In the genomic region with DNA sequence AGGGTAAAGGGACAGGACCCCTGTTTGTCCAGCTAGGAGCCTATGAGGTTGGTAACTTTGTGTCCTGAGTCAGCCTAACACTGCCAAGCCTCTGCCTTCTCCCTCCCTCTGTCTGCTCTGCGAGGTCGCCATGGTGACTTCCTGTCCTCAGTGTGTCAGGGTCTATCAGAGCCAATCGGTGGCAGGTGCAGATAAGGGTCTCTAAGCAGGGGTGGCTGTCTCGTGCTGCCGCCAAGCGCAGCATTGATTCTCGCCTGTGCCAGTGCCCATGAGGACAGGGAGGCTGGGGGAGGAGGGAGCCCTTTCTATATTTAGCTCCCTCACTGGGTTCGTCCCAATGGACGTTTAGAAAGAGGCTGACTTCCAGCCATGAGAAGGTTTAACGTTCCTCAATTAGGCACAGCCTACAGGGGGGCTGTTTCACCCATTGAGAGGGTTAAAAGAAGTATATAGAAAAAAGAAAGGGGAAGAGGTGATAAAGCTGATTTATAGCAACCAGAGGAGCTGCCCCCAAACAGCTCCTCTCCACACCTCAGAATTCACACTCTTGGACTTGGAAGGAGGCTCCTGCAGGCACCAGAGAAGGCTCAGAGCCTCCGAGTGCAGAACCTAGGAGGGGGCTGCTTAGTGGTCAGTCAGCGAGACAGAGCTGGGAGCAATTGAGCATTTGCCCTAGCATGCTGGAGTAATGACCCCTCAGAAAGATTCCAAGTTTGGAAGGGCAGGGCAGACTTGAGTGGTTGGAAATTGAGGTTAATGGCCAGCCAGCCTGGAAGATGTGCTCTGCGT, we compare ENCODE assay signal across 9 mouse cellular contexts.
DNase-seq lines count a peak whose midpoint lies in the region; ATAC-seq and TF ChIP-seq lines count a peak whose summit lies in the region.
"Had no signal": no experiment of that assay in that cellular context is flagged by ENCODE, and none has a peak within 500 bp of the region (broad histone marks: within the 10 kb centered on the region; RNA-seq: fewer than 3 reads in every experiment).

No protein-coding gene starts in this region.

- no peak overlapping the region for H3K4me3 ChIP-seq in intestine, embryonic 15.5 days (replicated peaks)
- no peak overlapping the region for H3K4me3 ChIP-seq in intestine, postnatal 0 days (ENCODE audit: low read depth, low read length)
- H3K4me3 ChIP-seq in heart, embryonic 10.5 days: peak overlapping the region; percentile 22
- no peak overlapping the region for H3K4me3 ChIP-seq in midbrain, embryonic 11.5 days (ENCODE audit: low read depth, low read length)
- H3K4me3 ChIP-seq: megakaryocyte, embryonic 14.5 days had no signal

- ATAC-seq in intestine, embryonic 15.5 days: 0 out of 2 replicates have a peak, but pooled peaks have one; percentile 55
- no peak for ATAC-seq in intestine, postnatal 0 days
- peak; percentile 83 for ATAC-seq in midbrain, embryonic 11.5 days (ENCODE audit: low FRiP score)

- H3K27ac ChIP-seq in intestine, embryonic 15.5 days: no peak overlapping the region
- no peak overlapping the region for H3K27ac ChIP-seq in intestine, postnatal 0 days (ENCODE audit: low read depth, low read length)
- H3K27ac ChIP-seq in heart, embryonic 10.5 days: peak overlapping the region; percentile 66
- H3K27ac ChIP-seq in midbrain, embryonic 11.5 days (ENCODE audit: low read depth, low read length): no peak overlapping the region; the same call in 1 of the 2 replicates

- no peak overlapping the region; the same call in 1 of the 2 replicates for H3K9ac ChIP-seq in intestine, embryonic 15.5 days
- no peak overlapping the region for H3K9ac ChIP-seq in intestine, postnatal 0 days (ENCODE audit: low read depth, low read length)
- H3K9ac ChIP-seq in midbrain, embryonic 11.5 days (ENCODE audit: low read length): no peak overlapping the region

- 15% methylated on average over 13 of the region's 13 CpGs for WGBS in intestine, embryonic 15.5 days
- WGBS in intestine, postnatal 0 days: 17% methylated on average over 13 of the region's 13 CpGs
- WGBS in heart, embryonic 10.5 days: 9% methylated on average over 13 of the region's 13 CpGs
- WGBS in midbrain, embryonic 11.5 days: 22% methylated on average over 13 of the region's 13 CpGs

- 0 out of 2 replicates have a peak overlapping the region, but pooled peaks have one; percentile 9 for H3K4me2 ChIP-seq in intestine, embryonic 15.5 days (replicated peaks)
- H3K4me2 ChIP-seq in intestine, postnatal 0 days (replicated peaks; ENCODE audit: low read depth): no peak overlapping the region
- H3K4me2 ChIP-seq in midbrain, embryonic 11.5 days: no peak overlapping the region

- peaks cover 13% of the 10 kb centered on the region; the same call in 1 of the 2 replicates for H3K4me1 ChIP-seq in intestine, embryonic 15.5 days (replicated peaks)
- no peaks in the 10 kb centered on the region for H3K4me1 ChIP-seq in intestine, postnatal 0 days (replicated peaks; ENCODE audit: control insufficient read depth, insufficient read depth, low read length)
- H3K4me1 ChIP-seq in heart, embryonic 10.5 days: peaks cover 45% of the 10 kb centered on the region
- peaks cover 6% of the 10 kb centered on the region for H3K4me1 ChIP-seq in midbrain, embryonic 11.5 days (ENCODE audit: control insufficient read depth, insufficient read depth, low read length)

- DNase-seq in embryo, embryonic 11 days: peak; percentile 46
- peak; percentile 82 for DNase-seq in heart, embryonic 10.5 days (ENCODE audit: low spot score)
- peak; percentile 83 for DNase-seq in midbrain, embryonic 11.5 days (ENCODE audit: low spot score, missing footprints)
- DNase-seq in adipocyte (ENCODE audit: low spot score): no peak
- no peak for DNase-seq in urinary bladder, adult 2 months (ENCODE audit: low spot score)
- no peak for DNase-seq in gastrocnemius, postnatal 25 days

- no peaks in the 10 kb centered on the region for H3K36me3 ChIP-seq in intestine, embryonic 15.5 days
- H3K36me3 ChIP-seq in intestine, postnatal 0 days (ENCODE audit: control insufficient read depth, insufficient read depth): no peaks in the 10 kb centered on the region
- H3K36me3 ChIP-seq in heart, embryonic 10.5 days: no peaks in the 10 kb centered on the region
- no peaks in the 10 kb centered on the region for H3K36me3 ChIP-seq in midbrain, embryonic 11.5 days (ENCODE audit: control insufficient read depth, insufficient read depth, low read length)

- no peak for TF ChIP-seq CTCF in intestine, postnatal 0 days (IDR thresholded peaks at IDR 0.05; ENCODE audit: low read depth)

- no peaks in the 10 kb centered on the region for H3K27me3 ChIP-seq in intestine, embryonic 15.5 days (replicated peaks)
- no peaks in the 10 kb centered on the region for H3K27me3 ChIP-seq in intestine, postnatal 0 days (replicated peaks; ENCODE audit: control insufficient read depth, insufficient read depth, low read length)
- peaks cover 5% of the 10 kb centered on the region; the same call in 1 of the 2 replicates for H3K27me3 ChIP-seq in heart, embryonic 10.5 days (ENCODE audit: insufficient read depth, poor library complexity, severe bottlenecking)
- H3K27me3 ChIP-seq in midbrain, embryonic 11.5 days (ENCODE audit: control insufficient read depth, insufficient read depth, low read length): no peaks in the 10 kb centered on the region

- H3K9me3 ChIP-seq in intestine, embryonic 15.5 days: no peaks in the 10 kb centered on the region
- no peaks in the 10 kb centered on the region for H3K9me3 ChIP-seq in intestine, postnatal 0 days (ENCODE audit: control insufficient read depth)
- H3K9me3 ChIP-seq in heart, embryonic 10.5 days: no peaks in the 10 kb centered on the region
- H3K9me3 ChIP-seq in midbrain, embryonic 11.5 days (ENCODE audit: control insufficient read depth, low read length): no peaks in the 10 kb centered on the region
- H3K9me3 ChIP-seq: megakaryocyte, embryonic 14.5 days had no signal

Comparison
In these comparisons a context has a peak if more than half of its experiments do, and no peak if none do; other contexts are left out.
1. DNase-seq: peak in embryo, embryonic 11 days (single experiment), heart, embryonic 10.5 days (single experiment) and midbrain, embryonic 11.5 days (single experiment); none in adipocyte (single experiment), urinary bladder, adult 2 months (single experiment) and gastrocnemius, postnatal 25 days (single experiment).